Mouse (Mus musculus): Measurements from ENCODE around the gene Nccrp1.
A peak's percentile ranks its signal among the peaks of the same experiment; 100 is the strongest.
"Not testable (repeated sequence)": the region's sequence is repeated elsewhere in the genome, so short reads cannot be mapped to it uniquely, and the experiment has no call there.

Nccrp1 gene

GRCm38 (mm10) chr7:28570291-28570981 lies 23.4 kb upstream of the Nccrp1 start:
- DNase-seq (ENCODE audit: low read depth): no peak

GRCm38 (mm10) chr7:28568253-28568652 lies 21.2 kb upstream of the Nccrp1 start:
- DNase-seq (ENCODE audit: low read depth): peak; percentile 83

GRCm38 (mm10) chr7:28567539-28567938 lies 20.5 kb upstream of the Nccrp1 start:
- no peak for DNase-seq (ENCODE audit: low read depth)

GRCm38 (mm10) chr7:28565407-28565806 lies 18.4 kb upstream of the Nccrp1 start:
- no peak for DNase-seq (ENCODE audit: low read depth)

- DNase-seq (ENCODE audit: low read depth): no peak
Observed at GRCm38 (mm10) chr7:28562951-28563350, 15.9 kb upstream of the Nccrp1 start.

- no peak for DNase-seq (ENCODE audit: low read depth)
Observed at GRCm38 (mm10) chr7:28562371-28562770, 15.3 kb upstream of the Nccrp1 start.

- no peak for DNase-seq (ENCODE audit: low read depth)
Observed at GRCm38 (mm10) chr7:28561967-28562366, 14.9 kb upstream of the Nccrp1 start.

GRCm38 (mm10) chr7:28560856-28561255 lies 13.8 kb upstream of the Nccrp1 start:
- DNase-seq (ENCODE audit: low read depth): no peak

- DNase-seq (ENCODE audit: low read depth): no peak
Observed at GRCm38 (mm10) chr7:28558486-28558885, 11.4 kb upstream of the Nccrp1 start.

- DNase-seq (ENCODE audit: low read depth): no peak
Observed at GRCm38 (mm10) chr7:28557708-28558107, 10.7 kb upstream of the Nccrp1 start.

GRCm38 (mm10) chr7:28557069-28557468 lies 10.0 kb upstream of the Nccrp1 start:
- DNase-seq (ENCODE audit: low read depth): no peak

GRCm38 (mm10) chr7:28555939-28556535 lies 9.0 kb upstream of the Nccrp1 start:
- DNase-seq (ENCODE audit: low read depth): no peak

- DNase-seq (ENCODE audit: low read depth): no peak
Observed at GRCm38 (mm10) chr7:28553076-28553475, 6.0 kb upstream of the Nccrp1 start.

GRCm38 (mm10) chr7:28547628-28548027 lies 574 bp upstream of the Nccrp1 start:
- no peak for DNase-seq (ENCODE audit: low read depth)

- no peak for DNase-seq (ENCODE audit: low read depth)
Observed at GRCm38 (mm10) chr7:28546649-28547048, 405 bp downstream of the Nccrp1 start.

- DNase-seq (ENCODE audit: low read depth): no peak
Observed at GRCm38 (mm10) chr7:28545891-28546210, 1.2 kb downstream of the Nccrp1 start.

GRCm38 (mm10) chr7:28545048-28545890 lies 1.8 kb downstream of the Nccrp1 start:
- DNase-seq (ENCODE audit: low read depth): peak; percentile 42

GRCm38 (mm10) chr7:28544051-28544601 lies 2.9 kb downstream of the Nccrp1 start:
- no peak for DNase-seq (ENCODE audit: low read depth)

- DNase-seq (ENCODE audit: low read depth): no peak
Observed at GRCm38 (mm10) chr7:28540526-28540925, 6.5 kb downstream of the Nccrp1 start, which contains the start of gene Sycn. Sycn (plus strand) TSS chr7:28540885.

- not testable (repeated sequence) for DNase-seq (ENCODE audit: low read depth)
Observed at GRCm38 (mm10) chr7:28538886-28539285, 8.2 kb downstream of the Nccrp1 start.

- DNase-seq (ENCODE audit: low read depth): no peak
Observed at GRCm38 (mm10) chr7:28532005-28532404, 15.0 kb downstream of the Nccrp1 start.

GRCm38 (mm10) chr7:28527922-28528719 lies 18.9 kb downstream of the Nccrp1 start:
- DNase-seq (ENCODE audit: low read depth): peak; percentile 94
